Mouse (Mus musculus): ENCODE results near the gene Bcas3. TPM values are rescaled to one million over a fixed set of nuclear protein-coding genes. Genes with fewer than 3 reads are reported as not detected.

The Bcas3 gene
- polyA plus RNA-seq, 1 experiment from 2014 or later, result 30.6 TPM

DNA sequence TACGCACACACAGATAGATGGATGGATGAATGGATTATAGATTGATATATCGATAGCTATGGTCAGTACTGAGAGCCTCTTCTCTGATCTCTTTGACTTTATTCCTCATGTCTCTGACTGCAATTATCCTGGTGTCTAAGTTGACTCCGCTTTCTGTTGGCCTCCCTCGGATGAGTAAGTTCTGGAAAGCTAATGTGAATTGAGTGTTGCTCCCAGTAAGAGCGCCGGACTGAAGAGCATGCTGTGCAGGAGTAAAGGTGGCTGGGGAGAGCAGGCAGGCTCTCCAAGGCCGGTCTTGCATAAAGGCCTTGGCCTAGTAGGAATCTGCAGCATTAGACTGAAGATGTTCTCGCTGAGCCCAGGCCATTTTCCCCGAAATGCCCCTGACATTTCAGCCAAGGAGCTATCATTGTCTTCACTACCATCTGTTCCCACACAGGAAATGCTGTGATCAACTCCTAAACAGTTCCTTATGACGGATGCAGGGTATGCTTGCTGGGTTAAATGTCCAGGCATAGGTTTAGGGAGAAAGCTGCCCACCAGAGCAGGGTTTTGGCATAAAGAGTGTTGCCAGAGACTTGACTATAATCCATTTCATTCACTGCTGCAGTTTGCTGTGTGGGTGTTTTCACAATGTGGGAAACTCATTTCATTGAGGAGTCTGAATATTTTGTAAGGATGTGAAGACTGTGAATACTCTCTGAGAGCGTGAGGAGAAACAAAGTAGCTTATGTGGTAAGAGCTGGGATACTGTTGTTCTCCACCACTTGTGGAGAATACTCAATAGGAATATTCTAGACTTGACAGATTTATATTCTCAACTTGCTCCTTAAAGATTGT lies 328.8 kb downstream of the Bcas3 start:
- Histone ChIP-seq H3K9ac (ENCODE audit: low read depth, low read length) (no peak overlapping the region), H3K9me3 (ENCODE audit: control insufficient read depth, low read length) (no peaks in the 10 kb centered on the region), H3K36me3 (ENCODE audit: control insufficient read depth, insufficient read depth, low read length) (no peaks in the 10 kb centered on the region), H3K4me3 (ENCODE audit: low read length) (no peak overlapping the region), H3K27ac (ENCODE audit: low read depth, low read length) (no peak overlapping the region), H3K4me2 (replicated peaks; ENCODE audit: low read depth, low read length) (no peak overlapping the region), H3K27me3 (ENCODE audit: control insufficient read depth, insufficient read depth, low read length) (no peaks in the 10 kb centered on the region), H3K4me1 (ENCODE audit: control insufficient read depth, insufficient read depth, low read length) (peaks cover 4% of the 10 kb centered on the region; the same call in 1 of the 2 replicates)
- no peak for ATAC-seq (ENCODE audit: low FRiP score, low TSS enrichment)
- 84% methylated on average over 11 of the region's 11 CpGs for WGBS

DNA sequence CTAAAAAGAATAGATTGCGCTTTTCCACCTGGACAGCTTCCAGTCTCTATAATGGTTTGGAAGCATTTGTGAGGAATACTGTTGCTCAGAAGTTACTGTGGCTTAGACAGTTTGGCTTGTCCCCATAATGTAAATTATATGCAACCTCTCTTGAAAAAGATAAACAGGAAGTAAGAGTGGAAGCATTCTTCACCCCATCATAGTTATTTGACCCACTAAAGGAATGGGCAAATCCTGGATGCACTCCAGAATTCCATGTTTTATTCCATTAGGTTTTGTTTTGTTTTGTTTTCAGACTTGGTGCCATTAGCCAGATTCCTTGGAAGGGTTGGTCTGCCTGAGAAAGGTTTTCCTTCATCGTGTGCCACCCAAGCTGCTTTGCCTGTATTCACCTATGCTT lies 332.0 kb downstream of the Bcas3 start:
- no peaks in the 10 kb centered on the region for H3K9me3 ChIP-seq (ENCODE audit: control insufficient read depth, low read length)
- WGBS, result 89% methylated on average over 2 of the region's 2 CpGs
- ATAC-seq (ENCODE audit: low FRiP score, low TSS enrichment), result no peak

DNA sequence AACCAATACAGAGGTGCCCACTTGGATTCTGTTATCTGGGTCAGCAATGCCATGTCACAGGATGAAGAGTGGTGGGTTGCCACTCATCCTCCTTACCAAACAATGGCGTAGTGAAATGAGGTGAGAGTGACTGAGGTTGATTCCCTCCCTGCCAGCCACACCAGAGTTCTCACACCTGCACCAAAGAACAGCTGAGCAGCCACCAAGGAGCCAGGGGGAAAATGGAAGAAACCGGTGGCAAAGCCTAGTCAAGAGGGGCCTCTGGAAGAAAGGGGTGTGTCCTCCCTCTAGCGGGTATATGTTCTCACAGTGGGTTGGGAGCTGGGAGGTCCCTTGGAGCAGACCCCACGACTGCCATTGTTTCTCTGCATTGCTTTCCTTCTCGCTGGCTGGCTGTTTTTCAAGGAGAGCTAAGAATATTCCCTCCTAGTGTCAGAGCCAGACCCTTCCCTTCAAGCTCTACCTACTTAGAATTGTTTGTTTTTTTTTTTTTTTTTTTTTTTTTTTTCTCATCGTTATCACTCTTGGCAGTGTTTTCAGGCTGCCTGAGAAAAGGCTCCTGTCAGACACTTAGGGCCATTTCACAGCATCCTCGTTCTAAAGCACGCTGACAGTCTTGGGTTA lies 335.0 kb downstream of the Bcas3 start:
- no peak for ATAC-seq (ENCODE audit: low FRiP score, low TSS enrichment)
- no peak overlapping the region for H3K27ac ChIP-seq (ENCODE audit: low read depth, low read length)
- WGBS, result 41% methylated on average over 8 of the region's 8 CpGs
- H3K9me3 ChIP-seq (ENCODE audit: control insufficient read depth, low read length), result no peaks in the 10 kb centered on the region
- H3K4me2 ChIP-seq (replicated peaks; ENCODE audit: low read depth, low read length), result no peak overlapping the region
- H3K4me3 ChIP-seq (ENCODE audit: low read length), result no peak overlapping the region
- H3K27me3 ChIP-seq (ENCODE audit: control insufficient read depth, insufficient read depth, low read length), result no peaks in the 10 kb centered on the region; the same call in 1 of the 2 replicates
- no peaks in the 10 kb centered on the region; the same call in 1 of the 2 replicates for H3K4me1 ChIP-seq (ENCODE audit: control insufficient read depth, insufficient read depth, low read length)
- H3K9ac ChIP-seq (ENCODE audit: low read depth, low read length), result no peak overlapping the region
- no peaks in the 10 kb centered on the region for H3K36me3 ChIP-seq (ENCODE audit: control insufficient read depth, insufficient read depth, low read length)

More for the DNA sequence above, 332.0 kb downstream of the Bcas3 start:
- H3K27me3 ChIP-seq (ENCODE audit: control insufficient read depth, insufficient read depth, low read length), result no peaks in the 10 kb centered on the region; the same call in 1 of the 2 replicates
- no peak overlapping the region for H3K9ac ChIP-seq (ENCODE audit: low read depth, low read length)
- H3K4me1 ChIP-seq (ENCODE audit: control insufficient read depth, insufficient read depth, low read length), result no peaks in the 10 kb centered on the region; the same call in 1 of the 2 replicates
- H3K4me3 ChIP-seq (ENCODE audit: low read length), result no peak overlapping the region
- no peak overlapping the region for H3K4me2 ChIP-seq (replicated peaks; ENCODE audit: low read depth, low read length)
- no peak overlapping the region for H3K27ac ChIP-seq (ENCODE audit: low read depth, low read length)
- no peaks in the 10 kb centered on the region for H3K36me3 ChIP-seq (ENCODE audit: control insufficient read depth, insufficient read depth, low read length)

DNA sequence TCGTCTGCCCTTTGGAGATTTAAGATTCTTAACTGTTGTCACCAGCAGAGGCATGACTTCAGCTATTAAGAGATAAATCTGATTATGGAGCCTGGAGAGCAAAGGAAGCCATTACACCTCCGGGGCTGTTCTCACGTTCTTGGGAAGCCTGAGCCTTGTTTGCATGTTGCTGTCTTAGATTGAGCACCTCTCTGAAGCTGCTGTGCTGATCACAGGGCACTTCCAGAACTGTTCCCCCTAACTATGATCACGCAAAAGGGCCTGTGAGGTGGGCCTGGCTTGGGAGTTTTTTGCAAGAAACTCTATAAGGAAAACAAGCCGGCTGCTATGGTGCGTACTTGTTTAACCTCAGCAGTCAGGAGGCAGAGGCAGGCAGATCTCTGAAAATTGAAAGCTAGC lies 335.5 kb downstream of the Bcas3 start:
- H3K36me3 ChIP-seq (ENCODE audit: control insufficient read depth, insufficient read depth, low read length), result no peaks in the 10 kb centered on the region
- ATAC-seq (ENCODE audit: low FRiP score, low TSS enrichment), result no peak
- H3K4me1 ChIP-seq (ENCODE audit: control insufficient read depth, insufficient read depth, low read length), result peaks cover 3% of the 10 kb centered on the region; the same call in 1 of the 2 replicates
- no peak overlapping the region for H3K4me2 ChIP-seq (replicated peaks; ENCODE audit: low read depth, low read length)
- no peaks in the 10 kb centered on the region; the same call in 1 of the 2 replicates for H3K27me3 ChIP-seq (ENCODE audit: control insufficient read depth, insufficient read depth, low read length)
- WGBS, result 67% methylated on average over 6 of the region's 6 CpGs
- no peak overlapping the region for H3K4me3 ChIP-seq (ENCODE audit: low read length)
- no peak overlapping the region for H3K27ac ChIP-seq (ENCODE audit: low read depth, low read length)
- H3K9ac ChIP-seq (ENCODE audit: low read depth, low read length), result no peak overlapping the region
- H3K9me3 ChIP-seq (ENCODE audit: control insufficient read depth, low read length), result no peaks in the 10 kb centered on the region

DNA sequence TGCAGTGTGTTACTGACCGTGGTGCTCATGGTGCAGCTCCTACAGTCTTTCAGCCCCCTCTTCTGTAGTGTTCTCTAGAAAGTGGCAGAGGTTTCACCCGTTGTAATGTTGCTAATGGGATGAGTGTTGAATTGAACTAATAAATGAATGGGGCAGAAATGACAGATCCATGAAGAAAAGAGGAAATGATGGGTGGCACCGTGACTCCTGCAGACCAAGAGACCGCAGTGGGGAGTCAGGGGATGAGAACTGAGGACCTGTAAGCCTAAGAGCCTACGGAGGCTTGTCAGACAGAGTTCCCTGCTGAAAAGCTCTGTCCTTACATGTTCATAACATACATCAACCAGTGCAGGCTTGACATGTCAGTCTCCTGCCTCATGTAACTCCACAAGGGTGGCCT lies 336.3 kb downstream of the Bcas3 start:
- Histone ChIP-seq H3K27ac (ENCODE audit: low read depth, low read length) (no peak overlapping the region), H3K4me2 (replicated peaks; ENCODE audit: low read depth, low read length) (no peak overlapping the region), H3K4me1 (ENCODE audit: control insufficient read depth, insufficient read depth, low read length) (peaks cover 3% of the 10 kb centered on the region; the same call in 1 of the 2 replicates), H3K9ac (ENCODE audit: low read depth, low read length) (no peak overlapping the region), H3K36me3 (ENCODE audit: control insufficient read depth, insufficient read depth, low read length) (no peaks in the 10 kb centered on the region), H3K9me3 (ENCODE audit: control insufficient read depth, low read length) (no peaks in the 10 kb centered on the region), H3K27me3 (ENCODE audit: control insufficient read depth, insufficient read depth, low read length) (peaks cover under 1% of the 10 kb centered on the region; the same call in 1 of the 2 replicates), H3K4me3 (ENCODE audit: low read length) (no peak overlapping the region)
- WGBS, result 93% methylated on average over 5 of the region's 5 CpGs
- ATAC-seq (ENCODE audit: low FRiP score, low TSS enrichment), result no peak

DNA sequence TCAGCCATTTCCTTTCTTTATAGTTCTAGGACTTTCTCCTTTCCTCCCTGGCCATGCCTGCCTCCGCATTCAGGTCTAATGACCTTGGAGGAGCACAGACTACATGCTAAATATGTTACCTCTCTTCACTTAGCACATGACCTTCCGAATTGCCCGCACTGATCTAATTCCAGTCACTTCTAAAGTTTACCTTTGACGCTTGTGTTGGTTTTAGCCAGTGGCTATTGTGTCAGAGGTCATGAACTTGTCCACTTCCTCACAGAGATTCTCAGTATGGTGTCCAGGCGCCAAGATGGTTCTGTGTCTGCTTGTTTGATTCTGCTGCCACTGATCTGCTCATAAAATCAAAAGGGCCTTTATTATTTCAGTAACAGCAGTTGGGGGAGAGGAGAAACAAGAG lies 338.3 kb downstream of the Bcas3 start:
- no peak for ATAC-seq (ENCODE audit: low FRiP score, low TSS enrichment)
- no peak overlapping the region for H3K9ac ChIP-seq (ENCODE audit: low read depth, low read length)
- H3K36me3 ChIP-seq (ENCODE audit: control insufficient read depth, insufficient read depth, low read length), result no peaks in the 10 kb centered on the region
- no peak overlapping the region for H3K27ac ChIP-seq (ENCODE audit: low read depth, low read length)
- WGBS, result 35% methylated on average over 5 of the region's 5 CpGs
- H3K4me1 ChIP-seq (ENCODE audit: control insufficient read depth, insufficient read depth, low read length), result peaks cover 14% of the 10 kb centered on the region
- peaks cover 4% of the 10 kb centered on the region for H3K27me3 ChIP-seq (ENCODE audit: control insufficient read depth, insufficient read depth, low read length)
- H3K4me2 ChIP-seq (replicated peaks; ENCODE audit: low read depth, low read length), result no peak overlapping the region
- no peak overlapping the region for H3K4me3 ChIP-seq (ENCODE audit: low read length)
- no peaks in the 10 kb centered on the region for H3K9me3 ChIP-seq (ENCODE audit: control insufficient read depth, low read length)

DNA sequence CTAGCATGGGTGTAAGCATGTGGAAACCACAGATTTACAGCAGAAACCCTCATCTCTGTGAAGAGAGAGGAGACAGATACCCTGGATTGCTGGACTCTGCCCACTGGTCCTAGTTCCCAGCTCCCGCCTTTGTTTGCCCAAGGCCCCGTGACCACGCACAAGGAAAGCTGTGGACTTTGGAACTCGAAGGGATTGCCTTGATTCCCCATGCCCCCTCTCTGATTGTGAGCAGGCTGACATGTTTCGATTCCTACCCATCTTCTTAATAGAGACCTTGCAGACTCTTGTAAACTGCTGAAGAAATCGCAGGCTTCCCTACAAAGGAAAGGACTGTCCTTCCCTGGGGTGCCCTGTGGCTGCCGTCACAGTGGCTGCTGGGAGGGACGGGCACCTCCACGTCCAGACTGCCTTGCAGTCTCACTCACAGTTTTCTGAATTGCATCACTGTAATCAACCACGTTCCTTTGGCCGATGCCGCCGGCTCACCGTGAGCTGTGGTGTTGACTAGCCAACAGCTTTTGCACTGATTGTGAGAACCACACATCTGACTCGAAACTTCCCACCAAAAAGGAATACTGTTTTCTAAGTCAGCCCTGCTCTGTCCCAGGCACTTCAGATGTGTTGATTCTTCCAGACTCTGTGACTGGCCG lies 342.8 kb downstream of the Bcas3 start:
- Histone ChIP-seq H3K4me2 (replicated peaks; ENCODE audit: low read depth, low read length) (no peak overlapping the region), H3K27ac (ENCODE audit: low read depth, low read length) (peak overlapping the region; percentile 39; the same call in 1 of the 2 replicates), H3K4me3 (ENCODE audit: low read length) (no peak overlapping the region), H3K9ac (ENCODE audit: low read depth, low read length) (peak overlapping the region; percentile 12; the same call in 1 of the 2 replicates), H3K4me1 (ENCODE audit: control insufficient read depth, insufficient read depth, low read length) (peaks cover 44% of the 10 kb centered on the region), H3K36me3 (ENCODE audit: control insufficient read depth, insufficient read depth, low read length) (no peaks in the 10 kb centered on the region), H3K27me3 (ENCODE audit: control insufficient read depth, insufficient read depth, low read length) (peaks cover 13% of the 10 kb centered on the region), H3K9me3 (ENCODE audit: control insufficient read depth, low read length) (no peaks in the 10 kb centered on the region)
- peak; percentile 28; the same call in 1 of the 2 replicates for ATAC-seq (ENCODE audit: low FRiP score, low TSS enrichment)
- 57% methylated on average over 16 of the region's 16 CpGs for WGBS

DNA sequence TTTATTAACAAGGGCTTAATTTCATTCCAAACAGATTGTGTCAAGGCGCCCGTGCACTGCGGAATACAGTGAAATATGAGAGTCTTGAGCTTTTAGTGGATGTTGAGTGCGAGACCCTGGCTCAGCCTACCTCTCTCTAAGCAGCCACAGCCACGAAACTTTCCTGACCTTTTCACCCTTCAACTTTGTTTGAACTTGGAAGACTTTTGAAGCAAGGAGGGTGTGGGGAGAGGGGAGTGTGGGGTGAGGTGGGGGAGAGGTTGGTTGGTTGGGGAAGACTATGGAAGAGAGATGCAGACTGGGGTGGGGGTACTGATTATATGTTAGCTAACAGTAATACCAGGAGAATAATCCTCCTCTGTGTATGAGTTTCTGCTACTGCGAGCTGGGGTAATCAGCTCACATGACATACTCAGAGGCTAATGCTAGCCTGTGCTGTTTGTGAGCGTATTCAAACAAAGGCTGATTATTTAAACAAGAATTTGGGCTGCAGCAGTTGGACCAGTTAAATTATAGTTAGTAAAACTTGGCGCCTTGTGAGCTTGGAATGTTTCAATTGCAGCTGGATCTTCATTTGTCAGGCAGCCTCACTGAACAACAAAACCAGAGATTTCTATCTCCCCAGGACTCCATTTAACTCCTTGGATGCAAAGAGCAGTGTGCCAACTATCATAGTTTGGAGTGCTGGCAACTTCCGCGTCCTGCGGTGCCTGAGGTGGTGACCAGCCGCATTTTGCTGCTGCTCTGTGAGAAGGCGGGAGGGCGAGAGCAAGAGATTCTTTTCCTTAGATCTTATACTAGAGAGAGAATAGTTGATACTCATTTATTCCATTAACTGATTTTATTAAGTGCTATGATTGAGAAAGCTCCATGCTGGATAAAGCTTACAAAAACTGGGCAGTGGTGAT lies 343.8 kb downstream of the Bcas3 start:
- Histone ChIP-seq H3K27me3 (ENCODE audit: control insufficient read depth, insufficient read depth, low read length) (peaks cover 14% of the 10 kb centered on the region), H3K4me2 (replicated peaks; ENCODE audit: low read depth, low read length) (no peak overlapping the region), H3K27ac (ENCODE audit: low read depth, low read length) (peak overlapping the region; percentile 74), H3K36me3 (ENCODE audit: control insufficient read depth, insufficient read depth, low read length) (no peaks in the 10 kb centered on the region), H3K9me3 (ENCODE audit: control insufficient read depth, low read length) (no peaks in the 10 kb centered on the region), H3K4me1 (ENCODE audit: control insufficient read depth, insufficient read depth, low read length) (peaks cover 44% of the 10 kb centered on the region), H3K4me3 (ENCODE audit: low read length) (no peak overlapping the region), H3K9ac (ENCODE audit: low read depth, low read length) (no peak overlapping the region)
- peak; percentile 48; the same call in 1 of the 2 replicates for ATAC-seq (ENCODE audit: low FRiP score, low TSS enrichment)
- 36% methylated on average over 14 of the region's 14 CpGs for WGBS

Measured in kidney, embryonic 14.5 days (tissue).